In the genomic region with DNA sequence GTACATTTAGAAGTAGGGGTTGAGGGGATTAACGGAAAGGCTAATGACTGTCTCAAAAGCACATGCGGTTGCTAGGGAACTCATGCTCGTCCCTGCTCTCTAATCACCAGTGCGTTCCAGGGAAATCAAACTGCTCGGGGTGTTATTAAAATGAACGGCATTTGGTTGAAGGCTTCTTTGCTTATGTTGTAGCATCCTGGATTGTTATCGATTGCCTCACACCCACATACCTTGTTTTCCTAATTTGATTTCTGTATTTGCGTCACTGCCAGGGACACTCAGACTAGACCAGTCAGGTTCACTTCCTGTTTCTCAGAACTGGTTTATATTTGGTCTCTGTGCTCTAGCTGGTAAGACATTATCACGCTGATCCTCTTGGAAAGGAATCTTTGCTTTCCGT, we compare ENCODE assay signal across 10 mouse cellular contexts.
DNase-seq lines count a peak whose midpoint lies in the region; ATAC-seq and TF ChIP-seq lines count a peak whose summit lies in the region.
"Had no signal": no experiment of that assay in that cellular context is flagged by ENCODE, and none has a peak within 500 bp of the region (broad histone marks: within the 10 kb centered on the region; RNA-seq: fewer than 3 reads in every experiment).

No protein-coding gene starts in this region.

- 26% methylated on average over 10 of the region's 10 CpGs for WGBS in lung, embryonic 14.5 days
- WGBS in hindbrain, embryonic 12.5 days: 34% methylated on average over 10 of the region's 10 CpGs
- WGBS in neural tube, embryonic 13.5 days: 26% methylated on average over 10 of the region's 10 CpGs
- 55% methylated on average over 10 of the region's 10 CpGs for WGBS in limb, embryonic 10.5 days

- H3K27me3 ChIP-seq in lung, embryonic 14.5 days (ENCODE audit: insufficient read depth, low read length): peaks cover 54% of the 10 kb centered on the region
- peaks cover 55% of the 10 kb centered on the region for H3K27me3 ChIP-seq in hindbrain, embryonic 12.5 days
- H3K27me3 ChIP-seq in neural tube, embryonic 13.5 days: peaks cover 74% of the 10 kb centered on the region
- peaks cover 76% of the 10 kb centered on the region for H3K27me3 ChIP-seq in limb, embryonic 10.5 days (ENCODE audit: low read depth, poor library complexity, severe bottlenecking)

- ATAC-seq in lung, embryonic 14.5 days (ENCODE audit: insufficient read depth): no peak
- ATAC-seq in hindbrain, embryonic 12.5 days (ENCODE audit: low FRiP score): no peak
- no peak for ATAC-seq in neural tube, embryonic 13.5 days (ENCODE audit: low read depth)

- H3K9ac ChIP-seq in lung, embryonic 14.5 days: no peak overlapping the region
- H3K9ac ChIP-seq in hindbrain, embryonic 12.5 days: no peak overlapping the region
- no peak overlapping the region for H3K9ac ChIP-seq in neural tube, embryonic 13.5 days
- H3K9ac ChIP-seq: embryonic facial prominence, embryonic 13.5 days; liver, embryonic 14.5 days had no signal

- H3K36me3 ChIP-seq in lung, embryonic 14.5 days (ENCODE audit: insufficient read depth): no peaks in the 10 kb centered on the region
- H3K36me3 ChIP-seq in hindbrain, embryonic 12.5 days: no peaks in the 10 kb centered on the region
- no peaks in the 10 kb centered on the region for H3K36me3 ChIP-seq in neural tube, embryonic 13.5 days
- no peaks in the 10 kb centered on the region for H3K36me3 ChIP-seq in limb, embryonic 10.5 days
- H3K36me3 ChIP-seq: embryonic facial prominence, embryonic 13.5 days had no signal

- H3K27ac ChIP-seq in lung, embryonic 14.5 days (ENCODE audit: low read depth): no peak overlapping the region
- H3K27ac ChIP-seq in hindbrain, embryonic 12.5 days: no peak overlapping the region
- H3K27ac ChIP-seq in neural tube, embryonic 13.5 days (replicated peaks): 0 out of 2 replicates have a peak overlapping the region, but pooled peaks have one; percentile 4
- H3K27ac ChIP-seq in limb, embryonic 10.5 days: no peak overlapping the region
- H3K27ac ChIP-seq: embryonic facial prominence, embryonic 13.5 days; liver, embryonic 14.5 days had no signal

- H3K4me2 ChIP-seq in lung, embryonic 14.5 days: no peak overlapping the region
- peak overlapping the region; percentile 22; the same call in 1 of the 2 replicates for H3K4me2 ChIP-seq in hindbrain, embryonic 12.5 days (replicated peaks)
- H3K4me2 ChIP-seq in neural tube, embryonic 13.5 days: peak overlapping the region; percentile 58
- H3K4me2 ChIP-seq: embryonic facial prominence, embryonic 13.5 days had no signal

- DNase-seq in adrenal gland, postnatal 14 days: peak; percentile 16
- no peak for DNase-seq in adrenal gland, adult 18-20 months (ENCODE audit: low spot score in 2 of 2)
- DNase-seq in lung, embryonic 14.5 days: peak; percentile 11
- DNase-seq in lung, postnatal 10 days: no peak
- DNase-seq in limb, embryonic 10.5 days (ENCODE audit: low spot score): no peak
- no peak for DNase-seq in urinary bladder, postnatal 14 days (ENCODE audit: low spot score)

- H3K4me3 ChIP-seq in lung, embryonic 14.5 days (ENCODE audit: low read depth, low read length): no peak overlapping the region
- no peak overlapping the region for H3K4me3 ChIP-seq in hindbrain, embryonic 12.5 days
- no peak overlapping the region for H3K4me3 ChIP-seq in neural tube, embryonic 13.5 days
- H3K4me3 ChIP-seq in limb, embryonic 10.5 days: no peak overlapping the region
- H3K4me3 ChIP-seq: embryonic facial prominence, embryonic 13.5 days had no signal

- no peak for TF ChIP-seq CTCF in lung, embryonic 14.5 days (IDR thresholded peaks at IDR 0.05; ENCODE audit: low read depth)

- peaks cover 8% of the 10 kb centered on the region for H3K4me1 ChIP-seq in lung, embryonic 14.5 days (ENCODE audit: insufficient read depth)
- H3K4me1 ChIP-seq in hindbrain, embryonic 12.5 days: peaks cover 42% of the 10 kb centered on the region
- peaks cover 48% of the 10 kb centered on the region for H3K4me1 ChIP-seq in neural tube, embryonic 13.5 days (replicated peaks)
- peaks cover 37% of the 10 kb centered on the region for H3K4me1 ChIP-seq in limb, embryonic 10.5 days

- no peaks in the 10 kb centered on the region for H3K9me3 ChIP-seq in lung, embryonic 14.5 days (ENCODE audit: low read depth, low read length)
- H3K9me3 ChIP-seq in hindbrain, embryonic 12.5 days (replicated peaks): no peaks in the 10 kb centered on the region
- H3K9me3 ChIP-seq in neural tube, embryonic 13.5 days: no peaks in the 10 kb centered on the region
- no peaks in the 10 kb centered on the region for H3K9me3 ChIP-seq in limb, embryonic 10.5 days (replicated peaks)
- H3K9me3 ChIP-seq: embryonic facial prominence, embryonic 13.5 days had no signal

Comparison
In these comparisons a context has a peak if more than half of its experiments do, and no peak if none do; other contexts are left out.
1. DNase-seq: peak in adrenal gland, postnatal 14 days (single experiment) and lung, embryonic 14.5 days (single experiment); none in adrenal gland, adult 18-20 months (0 of 2), lung, postnatal 10 days (single experiment), limb, embryonic 10.5 days (single experiment) and urinary bladder, postnatal 14 days (single experiment).